Mouse (Mus musculus) CH12F3 (cell line): ENCODE results near the gene Ext2.

Experiments used
- in situ Hi-C: fragments of 300-500 bp; cut with MboI; formaldehyde crosslinking; loops from 2 replicates; pipeline ENCODE4 v1.14.3; 2020; ENCODE audit warnings: low sequenced_read_pairs

Ext2 gene

GRCm38 (mm10) chr2:93779081-93779896, 43.1 kb downstream of the Ext2 start:
- in situ Hi-C loops, result no loop called here

GRCm38 (mm10) chr2:93778616-93779015, 43.8 kb downstream of the Ext2 start:
- in situ Hi-C loops, result no loop called here

- in situ Hi-C loops, result no loop called here
These were observed 45.3 kb downstream of the Ext2 start for GRCm38 (mm10) chr2:93777056-93777430.

GRCm38 (mm10) chr2:93776267-93777055, 45.9 kb downstream of the Ext2 start:
- in situ Hi-C loops, result no loop called here

- in situ Hi-C loops, result no loop called here
These were observed 46.9 kb downstream of the Ext2 start for GRCm38 (mm10) chr2:93775431-93775830.

DNA sequence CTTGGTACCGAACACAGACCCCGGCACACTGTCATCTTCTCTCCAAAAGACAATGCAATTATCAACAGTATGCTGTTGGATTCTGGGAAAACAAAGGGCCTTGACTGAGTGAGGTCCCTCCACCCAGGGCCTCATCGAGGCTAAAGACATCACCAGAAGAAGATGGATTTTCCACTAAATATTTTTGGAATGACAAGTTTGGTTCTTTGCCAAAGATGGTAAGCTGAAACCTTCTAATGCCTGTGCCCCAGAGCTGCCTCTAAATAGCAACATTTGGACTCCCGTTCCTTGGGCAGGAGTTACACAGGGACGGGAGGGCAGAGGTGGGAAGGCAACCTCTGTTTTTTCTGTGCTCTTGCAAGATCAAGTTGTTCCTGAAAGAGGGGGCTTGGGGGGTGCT, 47.4 kb downstream of the Ext2 start:
- in situ Hi-C loops, result no loop called here

GRCm38 (mm10) chr2:93772765-93773085, 49.6 kb downstream of the Ext2 start:
- in situ Hi-C loops, result no loop called here

DNA sequence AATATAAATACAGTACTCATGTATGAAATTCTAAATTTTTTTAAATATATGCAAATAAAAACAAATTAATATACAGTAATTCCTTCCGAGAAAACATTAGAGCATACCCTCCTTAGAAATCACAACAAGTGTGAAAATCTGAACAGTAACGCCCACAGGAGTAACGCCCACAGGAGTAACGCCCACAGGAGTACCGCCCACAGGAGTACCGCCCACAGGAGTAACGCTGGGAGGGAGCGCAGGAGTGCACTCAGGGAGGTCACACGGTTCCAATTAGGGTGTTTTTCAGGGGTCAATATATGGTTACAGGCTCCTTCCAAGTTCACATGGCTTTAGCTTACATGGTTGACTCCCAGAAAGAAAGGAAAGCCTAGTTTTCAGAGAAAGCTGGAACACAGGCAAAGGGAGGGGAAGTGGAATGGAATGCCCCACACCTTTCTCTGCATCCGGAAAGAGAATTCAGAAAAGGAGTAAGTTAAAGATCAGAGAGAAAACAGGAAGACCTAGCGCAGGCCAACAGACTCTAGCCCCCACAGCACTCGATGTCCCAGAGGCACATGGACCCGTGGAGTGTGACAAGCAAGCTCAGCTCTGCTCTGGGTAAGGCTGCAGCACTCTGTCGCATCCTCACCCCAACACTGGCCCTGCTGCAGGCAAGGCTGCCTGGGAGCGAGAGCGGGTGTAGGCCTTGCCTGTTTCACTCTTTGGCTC, 50.2 kb downstream of the Ext2 start:
- in situ Hi-C loops, result no loop called here

GRCm38 (mm10) chr2:93770895-93771294, 51.5 kb downstream of the Ext2 start:
- in situ Hi-C loops, result no loop called here

DNA sequence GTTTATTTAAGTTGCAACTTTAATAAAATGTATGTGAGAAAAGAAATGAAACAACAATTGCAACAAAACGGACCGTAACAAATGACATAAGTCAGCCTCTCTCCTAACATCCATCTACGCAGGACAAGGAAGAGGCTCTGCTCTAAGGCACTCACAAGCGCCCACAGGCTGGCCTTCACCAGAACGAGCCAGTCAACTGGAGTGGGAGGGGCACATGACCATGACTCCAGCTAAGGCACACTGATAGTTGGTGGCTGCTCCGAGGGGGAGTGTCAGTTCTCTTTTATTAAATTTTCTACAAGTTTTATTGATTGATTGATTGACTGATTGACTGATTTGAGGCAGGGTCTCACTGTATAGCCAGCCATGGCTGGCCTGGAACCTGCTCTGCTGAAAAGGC, 52.5 kb downstream of the Ext2 start:
- in situ Hi-C loops, result no loop called here

DNA sequence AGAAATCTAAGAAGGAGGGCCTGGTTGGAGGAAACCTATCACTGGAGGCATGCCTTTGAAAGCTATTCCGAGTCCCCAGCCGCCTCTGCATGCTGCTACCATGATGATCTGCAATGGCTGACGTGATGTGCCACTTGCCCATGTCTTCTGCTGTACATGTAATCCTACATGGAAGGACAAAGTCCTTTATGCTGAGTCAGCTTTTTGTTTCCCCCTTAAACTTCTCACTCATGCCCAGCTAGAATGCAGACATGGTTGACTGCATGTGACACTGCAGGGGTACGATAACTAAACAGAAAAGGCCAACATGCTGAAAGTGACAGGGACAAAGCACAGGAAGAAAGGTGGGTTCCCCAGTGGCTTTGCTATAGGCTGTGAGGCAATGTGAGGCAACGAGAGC, 56.6 kb downstream of the Ext2 start:
- in situ Hi-C loops, result no loop called here

DNA sequence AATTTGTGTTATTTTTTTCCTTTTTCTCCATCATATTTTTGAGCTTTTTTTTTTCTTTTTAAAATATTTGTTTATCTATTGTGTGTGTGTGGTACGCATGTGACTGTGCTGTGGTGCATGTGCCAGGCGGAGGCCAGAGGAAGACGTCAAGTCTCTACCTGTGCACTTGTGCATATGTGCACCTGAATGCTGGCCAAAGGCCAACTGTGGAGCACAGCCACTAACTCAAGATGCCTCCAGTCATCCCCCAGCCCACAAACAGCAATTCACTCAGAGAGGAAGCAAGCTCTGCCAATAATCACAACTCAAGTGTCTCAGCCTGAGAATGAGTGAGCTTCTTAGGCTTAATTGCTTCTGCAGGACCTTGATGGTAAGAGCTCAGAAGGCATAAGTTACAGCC, 58.2 kb downstream of the Ext2 start:
- in situ Hi-C loops, result no loop called here

- in situ Hi-C loops, result no loop called here
These were observed 62.0 kb downstream of the Ext2 start for GRCm38 (mm10) chr2:93760389-93760788.

GRCm38 (mm10) chr2:93759173-93759572, 63.2 kb downstream of the Ext2 start:
- in situ Hi-C loops, result no loop called here

GRCm38 (mm10) chr2:93758298-93758697, 64.1 kb downstream of the Ext2 start:
- in situ Hi-C loops, result no loop called here

DNA sequence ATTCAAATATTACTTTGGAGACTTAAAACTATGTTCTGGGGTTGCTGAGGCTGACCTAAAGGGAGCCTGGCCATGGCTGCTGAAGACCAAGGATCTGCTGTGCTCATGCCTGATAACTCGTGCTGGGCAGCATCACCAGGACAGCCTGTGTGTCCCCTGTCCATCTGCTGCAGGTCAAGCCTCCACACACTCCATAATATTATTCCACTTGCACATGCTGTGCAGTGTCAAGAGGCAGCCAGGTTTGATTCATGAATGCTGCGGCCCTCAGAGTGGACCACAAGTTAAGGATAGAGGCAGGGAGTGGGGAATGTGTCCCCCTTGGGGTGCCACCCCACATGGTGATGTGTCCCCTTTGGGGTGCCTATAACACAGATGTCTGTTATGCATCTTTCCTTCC, 68.0 kb downstream of the Ext2 start:
- in situ Hi-C loops, result no loop called here

- in situ Hi-C loops, result no loop called here
These were observed 69.1 kb downstream of the Ext2 start for GRCm38 (mm10) chr2:93753147-93753758.

DNA sequence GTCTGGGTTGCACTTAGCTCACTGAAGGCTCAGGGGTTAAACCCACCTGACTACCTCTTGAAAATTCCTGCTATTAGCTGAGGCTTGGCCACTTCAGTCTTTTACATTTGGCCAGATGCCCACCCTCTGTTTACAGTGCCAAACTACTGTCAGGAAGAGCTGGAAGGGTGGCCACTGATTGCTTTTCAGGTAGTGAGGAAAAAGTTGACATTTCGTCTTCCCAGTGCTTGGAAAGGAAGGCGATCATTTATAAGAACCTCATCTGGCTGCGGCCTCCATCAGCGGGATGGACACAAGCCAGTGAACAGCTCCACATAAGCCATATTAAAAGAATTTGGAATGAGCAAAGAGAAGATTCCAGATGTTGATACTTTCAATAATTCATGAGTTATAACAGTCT, 72.7 kb downstream of the Ext2 start:
- in situ Hi-C loops, result no loop called here

GRCm38 (mm10) chr2:93747538-93748126, 74.7 kb downstream of the Ext2 start:
- in situ Hi-C loops, result no loop called here

DNA sequence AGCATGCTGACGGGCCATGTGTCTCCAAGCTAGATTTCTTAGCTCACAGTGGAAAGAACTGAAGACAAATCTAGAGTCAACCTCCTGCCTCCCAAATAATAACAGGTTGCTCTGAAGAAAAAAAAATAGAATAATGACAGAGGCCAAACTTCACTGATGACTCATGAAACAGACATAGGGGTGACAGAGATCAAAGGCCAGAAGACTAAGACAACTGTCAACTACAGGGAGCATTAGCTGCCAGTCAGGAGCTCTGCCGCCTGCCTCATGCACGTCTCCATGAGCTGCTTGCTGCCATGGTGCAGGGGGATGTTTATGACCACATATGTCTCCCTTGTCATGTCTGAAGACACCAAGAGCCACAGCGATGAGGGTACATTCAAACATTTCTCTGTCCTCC, 75.7 kb downstream of the Ext2 start:
- in situ Hi-C loops, result no loop called here

DNA sequence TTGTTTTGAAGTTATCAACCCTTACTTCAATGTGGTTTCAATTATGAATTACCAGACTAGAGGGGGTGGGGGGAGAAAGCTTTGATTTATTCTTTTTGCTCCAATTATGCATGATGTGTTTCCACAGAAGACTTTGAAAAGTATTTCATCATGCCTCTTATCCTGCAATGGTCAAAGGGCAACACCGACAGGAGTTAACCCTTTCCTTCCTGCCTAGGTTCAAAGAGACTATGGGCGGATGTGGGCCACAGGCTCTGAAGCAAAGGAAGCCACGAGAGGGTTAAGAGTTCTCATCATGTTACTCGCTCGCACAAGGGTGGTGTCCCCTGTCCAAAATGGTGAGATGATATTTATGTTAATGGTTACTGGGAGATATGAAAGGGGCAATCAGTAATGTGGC, 76.2 kb downstream of the Ext2 start:
- in situ Hi-C loops, result no loop called here
